Mouse (Mus musculus): Measurements from ENCODE around the gene Sugp2.

GRCm38 (mm10) chr8:70223341-70223740 lies 10.7 kb upstream of the Sugp2 start:
- TF ChIP-seq MAFK (IDR thresholded peaks at IDR 0.05; ENCODE audit: insufficient read depth, low read depth, low read length) (no peak), ZNF384 (IDR thresholded peaks at IDR 0.05; ENCODE audit: low read depth, low read length) (no peak), CHD2 (IDR thresholded peaks at IDR 0.05; ENCODE audit: low read depth, low read length) (no peak), ZC3H11A (IDR thresholded peaks at IDR 0.05; ENCODE audit: borderline replicate concordance, low read depth, low read length) (no peak)
